Mouse (Mus musculus) urinary bladder, postnatal 4 days (tissue): ENCODE data around the gene Sipa1l2.

ENCODE experiments used
- DNase-seq, 2 experiments: peaks; one replicate each; pipeline ENCODE4 v3.0.0; 2021 to 2022; ENCODE audit warnings: low spot score in 2 of 2

Sipa1l2 gene

GRCm38 (mm10) chr8:125569533-125570365 lies at the start of gene Sipa1l2:
TSS of gene Sipa1l2 (minus strand) at chr8:125569808.
- peak; percentile 99 to 100 for DNase-seq

GRCm38 (mm10) chr8:125618543-125619335 lies 49.1 kb upstream of the Sipa1l2 start:
- no peak for DNase-seq

GRCm38 (mm10) chr8:125616935-125617334 lies 47.3 kb upstream of the Sipa1l2 start:
- DNase-seq: no peak

- no peak for DNase-seq
These were observed 46.4 kb upstream of the Sipa1l2 start for GRCm38 (mm10) chr8:125616039-125616438.

- DNase-seq: no peak
These were observed 43.9 kb upstream of the Sipa1l2 start for GRCm38 (mm10) chr8:125613552-125613951.

- no peak for DNase-seq
These were observed 42.4 kb upstream of the Sipa1l2 start for GRCm38 (mm10) chr8:125611799-125612560.

- no peak for DNase-seq
These were observed 41.6 kb upstream of the Sipa1l2 start for GRCm38 (mm10) chr8:125611024-125611798.

GRCm38 (mm10) chr8:125609737-125610136 lies 40.1 kb upstream of the Sipa1l2 start:
- DNase-seq: no peak

GRCm38 (mm10) chr8:125607714-125608223 lies 38.2 kb upstream of the Sipa1l2 start:
- no peak for DNase-seq

- no peak for DNase-seq
These were observed 37.3 kb upstream of the Sipa1l2 start for GRCm38 (mm10) chr8:125606937-125607336.

- DNase-seq: no peak
These were observed 35.4 kb upstream of the Sipa1l2 start for GRCm38 (mm10) chr8:125604817-125605512.

GRCm38 (mm10) chr8:125604213-125604816 lies 34.7 kb upstream of the Sipa1l2 start:
- DNase-seq: no peak

- DNase-seq: no peak
These were observed 33.8 kb upstream of the Sipa1l2 start for GRCm38 (mm10) chr8:125603312-125603840.

- no peak for DNase-seq
These were observed 30.6 kb upstream of the Sipa1l2 start for GRCm38 (mm10) chr8:125600033-125600686.

- peak in 1 of 2 experiments; percentile 64 for DNase-seq
These were observed 26.2 kb upstream of the Sipa1l2 start for GRCm38 (mm10) chr8:125595571-125596508.

GRCm38 (mm10) chr8:125590363-125590762 lies 20.8 kb upstream of the Sipa1l2 start:
- no peak for DNase-seq

GRCm38 (mm10) chr8:125586587-125586986 lies 17.0 kb upstream of the Sipa1l2 start:
- DNase-seq: no peak

- no peak for DNase-seq
These were observed 14.7 kb upstream of the Sipa1l2 start for GRCm38 (mm10) chr8:125584276-125584675.
